Mouse (Mus musculus): ENCODE data around the gene Mapk11. TPM values are rescaled to one million over a fixed set of nuclear protein-coding genes. Genes with fewer than 3 reads are reported as not detected.

Mapk11 gene
- polyA plus RNA-seq (2012; rRNA removed): 3.1 and 3.6 TPM in 2 replicates

GRCm38 (mm10) chr15:89149271-89150040 is at the start of gene Mapk11:
Mapk11 (minus strand) TSS chr15:89149628.

GRCm38 (mm10) chr15:89196313-89196706 is 46.9 kb upstream of the Mapk11 start, which contains the start of gene Dennd6b:
Dennd6b (minus strand) TSS chr15:89196496.

GRCm38 (mm10) chr15:89180571-89181229 is 31.3 kb upstream of the Mapk11 start, which contains the start of gene Plxnb2:
Plxnb2 (minus strand) TSS chr15:89180788.

GRCm38 (mm10) chr15:89140659-89141252 is 8.7 kb downstream of the Mapk11 start, which contains the start of gene Mapk12:
Mapk12 (minus strand) TSS chr15:89140703.

GRCm38 (mm10) chr15:89128382-89129350 is 20.8 kb downstream of the Mapk11 start, which contains the start of gene Hdac10:
Hdac10 (minus strand) TSS chr15:89128700.

GRCm38 (mm10) chr15:89122649-89123366 is 26.6 kb downstream of the Mapk11 start, which contains the start of gene Tubgcp6:
Tubgcp6 (minus strand) TSS chr15:89123112.

Other genes starting within 250 kb of the Mapk11 start
- gene Ttll8, start 195.2 kb downstream of the Mapk11 start, polyA plus RNA-seq (2012; rRNA removed): not detected in 2 replicates
- not detected in 2 replicates for gene Mlc1, start 170.6 kb downstream of the Mapk11 start, polyA plus RNA-seq (2012; rRNA removed)
- not detected in 2 replicates for gene Mov10l1, start 166.7 kb downstream of the Mapk11 start, polyA plus RNA-seq (2012; rRNA removed)
- gene Panx2, start 89.9 kb downstream of the Mapk11 start, polyA plus RNA-seq (2012; rRNA removed): 0.36 and 0.52 TPM in 2 replicates
- 79.8 and 87.2 TPM in 2 replicates for gene Trabd, start 74.5 kb downstream of the Mapk11 start, polyA plus RNA-seq (2012; rRNA removed)
- 66.7 and 76.7 TPM in 2 replicates for gene Selenoo, start 60.5 kb downstream of the Mapk11 start, polyA plus RNA-seq (2012; rRNA removed)
- 27.6 and 29.1 TPM in 2 replicates for gene Tubgcp6, start 26.5 kb downstream of the Mapk11 start, polyA plus RNA-seq (2012; rRNA removed)
- 34.5 and 42.0 TPM in 2 replicates for gene Hdac10, start 20.9 kb downstream of the Mapk11 start, polyA plus RNA-seq (2012; rRNA removed)
- gene Mapk12, start 8.9 kb downstream of the Mapk11 start, polyA plus RNA-seq (2012; rRNA removed): 4.7 and 4.8 TPM in 2 replicates
- 407 and 411 TPM in 2 replicates for gene Plxnb2, start 31.2 kb upstream of the Mapk11 start, polyA plus RNA-seq (2012; rRNA removed)
- gene Dennd6b, start 46.9 kb upstream of the Mapk11 start, polyA plus RNA-seq (2012; rRNA removed): 13.8 and 18.4 TPM in 2 replicates
- 241 and 282 TPM in 2 replicates for gene Ppp6r2, start 61.9 kb upstream of the Mapk11 start, polyA plus RNA-seq (2012; rRNA removed)
- 227 and 272 TPM in 2 replicates for gene Sbf1, start 165.7 kb upstream of the Mapk11 start, polyA plus RNA-seq (2012; rRNA removed)
- gene Adm2, start 173.1 kb upstream of the Mapk11 start, polyA plus RNA-seq (2012; rRNA removed): 0.30 and 1.4 TPM in 2 replicates
- 0.20 TPM in 1 of 2 replicates, not detected in the other for gene Miox, start 184.8 kb upstream of the Mapk11 start, polyA plus RNA-seq (2012; rRNA removed)
- 43.5 and 43.9 TPM in 2 replicates for gene Lmf2, start 206.0 kb upstream of the Mapk11 start, polyA plus RNA-seq (2012; rRNA removed)
- gene Ncaph2, start 206.1 kb upstream of the Mapk11 start, polyA plus RNA-seq (2012; rRNA removed): 122 and 131 TPM in 2 replicates
- 52.1 and 55.9 TPM in 2 replicates for gene Sco2, start 224.2 kb upstream of the Mapk11 start, polyA plus RNA-seq (2012; rRNA removed)
- gene Tymp, start 227.4 kb upstream of the Mapk11 start, polyA plus RNA-seq (2012; rRNA removed): 8.3 and 8.6 TPM in 2 replicates
- gene Odf3b, start 229.7 kb upstream of the Mapk11 start, polyA plus RNA-seq (2012; rRNA removed): 48.4 and 50.3 TPM in 2 replicates
- gene Klhdc7b, start 235.3 kb upstream of the Mapk11 start, polyA plus RNA-seq (2012; rRNA removed): 0.27 and 0.44 TPM in 2 replicates

Data from colon, adult 2 months (tissue).